ENCODE assay signal across 9 mouse cellular contexts in genomic region chr9:44479628-44480428, GRCm38 (mm10). TPM values are rescaled to one million over a fixed set of nuclear protein-coding genes. Genes with fewer than 3 reads are reported as not detected.
DNase-seq lines count a peak whose midpoint lies in the region; ATAC-seq and TF ChIP-seq lines count a peak whose summit lies in the region.
"Had no signal": no experiment of that assay in that cellular context is flagged by ENCODE, and none has a peak within 500 bp of the region (broad histone marks: within the 10 kb centered on the region; RNA-seq: fewer than 3 reads in every experiment).

No protein-coding gene starts in this region.

- WGBS in forebrain, embryonic 13.5 days: under 1% methylated on average over 26 of the region's 26 CpGs
- WGBS in liver, postnatal 0 days (ENCODE audit: insufficient replicate concordance): under 1% methylated on average over 26 of the region's 26 CpGs
- under 1% methylated on average over 26 of the region's 26 CpGs for WGBS in neural tube, embryonic 12.5 days

- ATAC-seq in cerebellum, adult (ENCODE audit: insufficient number of reproducible peaks, low FRiP score, low TSS enrichment): peak; percentile 63
- peak; percentile 60 for ATAC-seq in forebrain, embryonic 13.5 days
- ATAC-seq in liver, postnatal 0 days: peak; percentile 74
- ATAC-seq in neural tube, embryonic 12.5 days (ENCODE audit: low FRiP score, low read depth): peak; percentile 38

- TF ChIP-seq EP300 in liver, postnatal 0 days (IDR thresholded peaks at IDR 0.05; ENCODE audit: low read depth): no peak

- H3K27ac ChIP-seq in forebrain, embryonic 13.5 days: peak overlapping the region; percentile 98
- peak overlapping the region; percentile 72 for H3K27ac ChIP-seq in liver, postnatal 0 days (ENCODE audit: low read depth)
- peak overlapping the region; percentile 92 for H3K27ac ChIP-seq in neural tube, embryonic 12.5 days

- intact Hi-C loops in heart, postnatal 14 days (cut with DNase I): loop anchor here (5.0 kb wide), 1 partner anchor 32 kb away; no protein-coding TSS in a partner anchor

- DNase-seq in ES-CJ7 (ENCODE audit: low read depth, low spot score): peak; percentile 91
- DNase-seq in heart, postnatal 14 days: peak; percentile 86 to 90
- DNase-seq in layer of hippocampus, adult 11-12 months (ENCODE audit: low spot score): peak; percentile 87
- DNase-seq in liver, postnatal 0 days: peak; percentile 78
- DNase-seq in testis, postnatal 14 days (ENCODE audit: low spot score): peak; percentile 83

- TF ChIP-seq CTCF in liver, postnatal 0 days (IDR thresholded peaks at IDR 0.05; ENCODE audit: low read depth): peak; percentile 94

- H3K9ac ChIP-seq in forebrain, embryonic 13.5 days: peak overlapping the region; percentile 82
- no peak overlapping the region for H3K9ac ChIP-seq in liver, postnatal 0 days (replicated peaks)
- H3K9ac ChIP-seq in neural tube, embryonic 12.5 days: peak overlapping the region; percentile 81

- H3K9me3 ChIP-seq in forebrain, embryonic 13.5 days (replicated peaks): no peaks in the 10 kb centered on the region
- no peaks in the 10 kb centered on the region for H3K9me3 ChIP-seq in liver, postnatal 0 days (ENCODE audit: low read length)
- no peaks in the 10 kb centered on the region for H3K9me3 ChIP-seq in neural tube, embryonic 12.5 days

- no peaks in the 10 kb centered on the region for H3K36me3 ChIP-seq in forebrain, embryonic 13.5 days (ENCODE audit: poor library complexity, severe bottlenecking)
- H3K36me3 ChIP-seq in liver, postnatal 0 days (replicated peaks; ENCODE audit: insufficient read depth, low read length): no peaks in the 10 kb centered on the region
- H3K36me3 ChIP-seq in neural tube, embryonic 12.5 days: no peaks in the 10 kb centered on the region

- peaks cover 43% of the 10 kb centered on the region for H3K4me1 ChIP-seq in forebrain, embryonic 13.5 days
- peaks cover 47% of the 10 kb centered on the region for H3K4me1 ChIP-seq in liver, postnatal 0 days (ENCODE audit: insufficient read depth)
- H3K4me1 ChIP-seq in neural tube, embryonic 12.5 days: peaks cover 38% of the 10 kb centered on the region

- peak overlapping the region; percentile 72 for H3K4me3 ChIP-seq in forebrain, embryonic 13.5 days
- H3K4me3 ChIP-seq in liver, postnatal 0 days (ENCODE audit: low read depth, low read length): peak overlapping the region; percentile 57
- H3K4me3 ChIP-seq in neural tube, embryonic 12.5 days: peak overlapping the region; percentile 69

- H3K4me2 ChIP-seq in forebrain, embryonic 13.5 days: peak overlapping the region; percentile 93
- H3K4me2 ChIP-seq in liver, postnatal 0 days (ENCODE audit: low read depth, low read length): peak overlapping the region; percentile 87
- peak overlapping the region; percentile 99 for H3K4me2 ChIP-seq in neural tube, embryonic 12.5 days (replicated peaks)

- H3K27me3 ChIP-seq in forebrain, embryonic 13.5 days: no peaks in the 10 kb centered on the region
- H3K27me3 ChIP-seq in liver, postnatal 0 days (ENCODE audit: insufficient read depth, low read length): peaks cover 12% of the 10 kb centered on the region; the same call in 1 of the 2 replicates
- H3K27me3 ChIP-seq in neural tube, embryonic 12.5 days (replicated peaks): 0 out of 2 replicates have a peak, but pooled peaks cover 3% of the 10 kb centered on the region

RNA-seq across cellular contexts. Expression of gene Bcl9l, which starts 2.8 kb away (rescaled TPM):
- polyA plus RNA-seq in forebrain, embryonic 13.5 days (2015; fragmentation: Nextera tagmentation; extraction: Ambion mirVana): 8.6 and 9.1 TPM in 2 replicates
- 10 to 100 TPM; 57.9 to 64.9 TPM for total RNA-seq in heart, postnatal 14 days (2021)
- 2.0 and 2.2 TPM in 2 replicates for polyA plus RNA-seq in liver, postnatal 0 days (2015; fragmentation: Nextera tagmentation; extraction: Ambion mirVana)
- polyA plus RNA-seq in neural tube, embryonic 12.5 days (2016; fragmentation: Nextera tagmentation; extraction: Ambion mirVana): 9.3 and 10.9 TPM in 2 replicates

RNA-seq across cellular contexts. Expression of gene Upk2, which starts 25.1 kb away (rescaled TPM):
- not detected in 2 replicates for polyA plus RNA-seq in forebrain, embryonic 13.5 days (2015; fragmentation: Nextera tagmentation; extraction: Ambion mirVana)
- not detected for total RNA-seq in heart, postnatal 14 days (2021)
- polyA plus RNA-seq in liver, postnatal 0 days (2015; fragmentation: Nextera tagmentation; extraction: Ambion mirVana): not detected in 2 replicates
- polyA plus RNA-seq in neural tube, embryonic 12.5 days (2016; fragmentation: Nextera tagmentation; extraction: Ambion mirVana): 0.35 TPM in 1 of 2 replicates, not detected in the other
- polyA plus RNA-seq: large intestine, adult 2 months had no signal

RNA-seq across cellular contexts. Expression of gene Foxr1, which starts 38.9 kb away (rescaled TPM):
- not detected in 2 replicates for polyA plus RNA-seq in forebrain, embryonic 13.5 days (2015; fragmentation: Nextera tagmentation; extraction: Ambion mirVana)
- not detected for total RNA-seq in heart, postnatal 14 days (2021)
- not detected in 2 replicates for polyA plus RNA-seq in liver, postnatal 0 days (2015; fragmentation: Nextera tagmentation; extraction: Ambion mirVana)
- polyA plus RNA-seq in neural tube, embryonic 12.5 days (2016; fragmentation: Nextera tagmentation; extraction: Ambion mirVana): not detected in 2 replicates
- polyA plus RNA-seq: large intestine, adult 2 months had no signal

Comparison
In these comparisons a context has a peak if more than half of its experiments do, and no peak if none do; other contexts are left out.
1. Peak in every context shown above with its lines: DNase-seq, ATAC-seq, H3K4me3 ChIP-seq and H3K27ac ChIP-seq.